Mouse (Mus musculus) MEL (cell line): ENCODE measurements around the gene Ccl24.
A peak's percentile ranks its signal among the peaks of the same experiment; 100 is the strongest.

Source experiments
- CTCF ChIP-seq, 3 experiments: IDR thresholded peaks in 2 of 3; conservative IDR thresholded peaks in 1 of 3; 2 replicates each; pipeline ENCODE4 v1.5.1; 2011 to 2012; ENCODE audit warnings: low read length in 3 of 3, low read depth in 2 of 3, mild to moderate bottlenecking in 2 of 3, improper control_type of control experiment in 1 of 3, inconsistent platforms in 1 of 3, mixed read lengths in 1 of 3, moderate library complexity in 1 of 3; ENCODE audit not compliant: control insufficient read depth in 1 of 3, insufficient read depth in 1 of 3, poor library complexity in 1 of 3, severe bottlenecking in 1 of 3
- ELF1 ChIP-seq: IDR thresholded peaks from 2 replicates; pipeline ENCODE4 v1.6.1; 2014; ENCODE audit warnings: low read depth, mild to moderate bottlenecking, inconsistent platforms, low read length, improper control_type of control experiment, moderate library complexity
- JUND ChIP-seq: IDR thresholded peaks from 2 replicates; pipeline ENCODE4 v1.6.1; 2011; ENCODE audit warnings: low read depth, mild to moderate bottlenecking, improper control_type of control experiment, low read length
- MAX ChIP-seq: IDR thresholded peaks from 2 replicates; pipeline ENCODE4 v1.6.1; 2011; ENCODE audit warnings: low read length, improper control_type of control experiment
- MAZ ChIP-seq: IDR thresholded peaks from 2 replicates; pipeline ENCODE4 v1.6.1; 2012; ENCODE audit warnings: low read depth, mild to moderate bottlenecking, inconsistent platforms, low read length, improper control_type of control experiment
- MXI1 ChIP-seq: IDR thresholded peaks from 2 replicates; pipeline ENCODE4 v1.6.1; 2011; ENCODE audit warnings: mild to moderate bottlenecking, low read depth, low read length, improper control_type of control experiment
- MYC ChIP-seq: IDR thresholded peaks from 2 replicates; pipeline ENCODE4 v1.6.1; 2011; ENCODE audit warnings: low read depth, mild to moderate bottlenecking, low read length, improper control_type of control experiment, moderate library complexity
- POLR2A ChIP-seq, 2 experiments: IDR thresholded peaks; 2 replicates each; pipeline ENCODE4 v1.6.1; 2011 to 2012; ENCODE audit warnings: low read length in 2 of 2, mild to moderate bottlenecking in 2 of 2, control low read depth in 1 of 2, improper control_type of control experiment in 1 of 2, low read depth in 1 of 2, moderate library complexity in 1 of 2; ENCODE audit not compliant: control insufficient read depth in 1 of 2, insufficient read depth in 1 of 2, poor library complexity in 1 of 2
- SMC3 ChIP-seq: IDR thresholded peaks from 2 replicates; pipeline ENCODE4 v1.6.1; 2011; ENCODE audit warnings: low read depth, low read length, improper control_type of control experiment
- TAL1 ChIP-seq: IDR thresholded peaks from 2 replicates; pipeline ENCODE4 v1.6.1; 2012; ENCODE audit warnings: mild to moderate bottlenecking, inconsistent platforms, low read length, moderate library complexity, mixed read lengths
- TCF12 ChIP-seq: IDR thresholded peaks from 2 replicates; pipeline ENCODE4 v1.6.1; 2014; ENCODE audit warnings: low read depth, mild to moderate bottlenecking, inconsistent platforms, low read length, improper control_type of control experiment, moderate library complexity
- USF2 ChIP-seq, 2 experiments: IDR thresholded peaks; 2 replicates each; pipeline ENCODE4 v1.6.1; 2011 to 2012; ENCODE audit warnings: improper control_type of control experiment in 2 of 2, low read length in 2 of 2, borderline replicate concordance in 1 of 2, inconsistent platforms in 1 of 2, low read depth in 1 of 2, mild to moderate bottlenecking in 1 of 2; ENCODE audit not compliant: insufficient read depth in 1 of 2
- ZC3H11A ChIP-seq: IDR thresholded peaks from 2 replicates; pipeline ENCODE4 v1.6.1; 2012; ENCODE audit warnings: low read depth, mild to moderate bottlenecking, inconsistent platforms, low read length, improper control_type of control experiment

GRCm38 (mm10) chr5:135537794-135538214 is 35.0 kb downstream of the Ccl24 start:
- TF ChIP-seq CTCF (IDR thresholded peaks at IDR 0.05 in 2 of 3, conservative IDR thresholded peaks at IDR 0.05 in 1 of 3; ENCODE audit: control insufficient read depth in 1 of 3, insufficient read depth in 1 of 3, low read depth in 2 of 3, low read length in 3 of 3, poor library complexity in 1 of 3, severe bottlenecking in 1 of 3) (peak in 2 of 3 experiments; percentile 18 to 38; a peak in 2 of 6 replicates), SMC3 (no peak), MAX (peak; percentile 94), MAZ (no peak), TAL1 (no peak), ELF1 (no peak), POLR2A (IDR thresholded peaks at IDR 0.05; ENCODE audit: control insufficient read depth in 1 of 2, insufficient read depth in 1 of 2, low read depth in 1 of 2, low read length in 2 of 2, poor library complexity in 1 of 2) (0 out of 4 replicates have a peak, but pooled peaks of 1 of the 2 experiments have one; percentile 31), MYC (peak; percentile 37; the same call in 1 of the 2 replicates), JUND (no peak), ZC3H11A (no peak), TCF12 (no peak), MXI1 (no peak), USF2 (IDR thresholded peaks at IDR 0.05; ENCODE audit: borderline replicate concordance in 1 of 2, insufficient read depth in 1 of 2, low read depth in 1 of 2, low read length in 2 of 2) (peak; percentile 80 to 96)
